Mouse (Mus musculus) midbrain, embryonic 11.5 days (tissue): ENCODE results near the gene Maz. TPM values are rescaled to one million over a fixed set of nuclear protein-coding genes. Genes with fewer than 3 reads are reported as not detected.

Source experiments
- ATAC-seq: fragments of 200-750 bp; cut with Nextera tagmentation; 2 replicates; pipeline ENCODE4 v1.8.0; 2017; ENCODE audit warnings: moderate TSS enrichment, moderate library complexity; ENCODE audit not compliant: low FRiP score
- DNase-seq: peaks from one replicate; pipeline ENCODE4 v3.0.0; 2015; ENCODE audit warnings: low spot score; ENCODE audit errors: missing footprints
- H3K27ac ChIP-seq: fragments of 300-500 bp; sonication (generic); 2 replicates; pipeline ENCODE4 v1.5.1; 2014; ENCODE audit warnings: low read depth, low read length
- H3K27me3 ChIP-seq: fragments of 300-500 bp; sonication (generic); 2 replicates; pipeline ENCODE4 v1.6.1; 2014; ENCODE audit warnings: mild to moderate bottlenecking, low read length, moderate library complexity, mixed read lengths; ENCODE audit not compliant: control insufficient read depth, insufficient read depth
- H3K36me3 ChIP-seq: fragments of 300-500 bp; sonication (generic); 2 replicates; pipeline ENCODE4 v1.6.1; 2014; ENCODE audit warnings: mild to moderate bottlenecking, low read length, moderate library complexity, mixed read lengths; ENCODE audit not compliant: control insufficient read depth, insufficient read depth
- H3K4me1 ChIP-seq: fragments of 300-500 bp; sonication (generic); 2 replicates; pipeline ENCODE4 v1.6.1; 2014; ENCODE audit warnings: low read length; ENCODE audit not compliant: control insufficient read depth, insufficient read depth
- H3K4me2 ChIP-seq: fragments of 300-500 bp; sonication (generic); 2 replicates; pipeline ENCODE4 v1.6.1; 2014; ENCODE audit warnings: mild to moderate bottlenecking, moderate library complexity
- H3K4me3 ChIP-seq: fragments of 300-500 bp; sonication (generic); 2 replicates; pipeline ENCODE4 v1.5.1; 2014; ENCODE audit warnings: low read depth, low read length
- H3K9ac ChIP-seq: fragments of 300-500 bp; sonication (generic); 2 replicates; pipeline ENCODE4 v1.6.1; 2014; ENCODE audit warnings: low read length
- H3K9me3 ChIP-seq: fragments of 300-500 bp; sonication (generic); 2 replicates; pipeline ENCODE4 v1.6.1; 2016; ENCODE audit warnings: low read length; ENCODE audit not compliant: control insufficient read depth
- WGBS: fragments of 180-500 bp; shearing (Covaris S2); extraction: QIAGEN DNeasy Blood & Tissue Kit; methylation state at CpG from one replicate; pipeline ENCODE4 v1.1.7; 2014; 5-methylcytosine and 5-hydroxymethylcytosine counted together
- polyA plus RNA-seq: library from polyadenylated mRNA; unstranded; fragments of >200 nt; fragmentation: Nextera tagmentation; extraction: Ambion mirVana; gene quantifications from 2 replicates; pipeline ENCODE4 v1.2.1, GENCODE M21; 2014

Maz gene
- polyA plus RNA-seq, 1 experiment from 2014 or later: 80.7 TPM

DNA sequence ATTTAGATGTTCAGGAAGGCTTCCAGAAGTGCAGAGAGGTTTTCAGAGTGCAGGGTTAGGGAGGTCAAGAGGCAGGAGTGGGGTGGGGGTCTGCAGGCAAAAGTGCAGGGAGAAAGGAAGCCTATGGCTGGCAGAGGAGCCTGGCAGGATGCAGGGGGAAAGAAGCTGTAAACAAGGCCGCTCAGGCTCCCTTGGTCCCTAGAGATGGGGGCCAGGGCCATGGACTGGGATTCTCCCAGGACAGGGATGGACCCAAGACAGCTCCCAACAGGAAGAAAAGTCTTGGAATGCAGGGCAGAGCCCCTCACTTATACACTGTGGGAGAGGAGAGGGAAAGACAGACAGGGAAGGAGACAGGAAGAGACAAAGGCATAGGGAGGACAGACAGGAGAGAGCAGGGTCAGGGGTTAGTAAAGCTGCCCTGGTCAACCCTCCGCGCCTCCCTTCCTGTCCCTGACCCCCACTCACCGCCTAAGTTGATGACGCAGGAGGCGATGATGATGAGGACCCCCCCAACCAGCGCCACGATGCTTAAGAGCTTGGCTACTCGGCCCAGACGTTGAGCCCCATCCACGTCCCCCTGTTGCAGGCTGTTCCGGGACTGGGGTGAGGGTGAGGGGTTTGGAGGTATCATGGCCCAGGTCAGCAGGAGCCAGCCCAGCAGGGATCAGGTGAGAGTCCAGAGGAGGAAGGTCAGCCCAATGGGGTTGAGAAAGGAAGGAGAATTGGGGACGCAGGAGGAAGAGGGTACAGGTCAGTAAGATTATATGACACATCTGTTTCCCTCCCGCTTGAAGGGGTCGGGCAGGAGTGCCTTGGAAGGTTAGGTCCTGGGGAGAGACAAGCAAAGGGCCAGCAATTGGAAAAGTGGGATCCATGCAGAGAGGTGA, 8.2 kb downstream of the Maz start:
- Histone ChIP-seq H3K27ac (no peak overlapping the region), H3K36me3 (peaks cover 13% of the 10 kb centered on the region), H3K4me2 (no peak overlapping the region), H3K4me3 (no peak overlapping the region), H3K4me1 (peaks cover 52% of the 10 kb centered on the region), H3K27me3 (no peaks in the 10 kb centered on the region), H3K9me3 (no peaks in the 10 kb centered on the region), H3K9ac (peak overlapping the region; percentile 29; the same call in 1 of the 2 replicates)
- DNase-seq (no peak), ATAC-seq (no peak)
- 83% methylated on average over 15 of the region's 15 CpGs for WGBS

DNA sequence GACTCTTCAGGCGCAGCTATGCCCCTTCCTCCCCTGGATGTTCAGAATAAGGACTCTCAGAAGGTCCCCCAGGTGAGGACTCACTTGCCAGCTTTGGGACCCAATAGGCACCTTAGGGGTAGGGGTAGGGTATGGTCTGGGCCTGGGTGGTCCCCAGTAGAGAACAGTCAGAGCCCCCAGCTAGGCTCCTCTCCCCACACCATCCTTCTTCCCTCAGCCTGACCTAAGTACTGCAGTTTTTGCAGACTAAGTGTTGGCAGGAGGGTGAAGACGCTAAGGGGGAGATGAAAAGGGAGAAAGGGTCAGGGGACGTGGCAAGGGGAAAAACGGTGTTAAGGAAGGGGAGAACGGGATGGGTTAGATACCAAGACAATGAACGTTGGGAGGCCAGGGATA, 8.9 kb downstream of the Maz start:
- Histone ChIP-seq H3K4me3 (no peak overlapping the region), H3K9me3 (no peaks in the 10 kb centered on the region), H3K4me1 (peaks cover 45% of the 10 kb centered on the region), H3K27ac (0 out of 2 replicates have a peak overlapping the region, but pooled peaks have one; percentile 36), H3K4me2 (no peak overlapping the region), H3K27me3 (no peaks in the 10 kb centered on the region), H3K36me3 (peaks cover 8% of the 10 kb centered on the region; the same call in 1 of the 2 replicates), H3K9ac (peak overlapping the region; percentile 29)
- WGBS: 77% methylated on average over 6 of the region's 6 CpGs
- ATAC-seq: no peak
- DNase-seq: no peak

DNA sequence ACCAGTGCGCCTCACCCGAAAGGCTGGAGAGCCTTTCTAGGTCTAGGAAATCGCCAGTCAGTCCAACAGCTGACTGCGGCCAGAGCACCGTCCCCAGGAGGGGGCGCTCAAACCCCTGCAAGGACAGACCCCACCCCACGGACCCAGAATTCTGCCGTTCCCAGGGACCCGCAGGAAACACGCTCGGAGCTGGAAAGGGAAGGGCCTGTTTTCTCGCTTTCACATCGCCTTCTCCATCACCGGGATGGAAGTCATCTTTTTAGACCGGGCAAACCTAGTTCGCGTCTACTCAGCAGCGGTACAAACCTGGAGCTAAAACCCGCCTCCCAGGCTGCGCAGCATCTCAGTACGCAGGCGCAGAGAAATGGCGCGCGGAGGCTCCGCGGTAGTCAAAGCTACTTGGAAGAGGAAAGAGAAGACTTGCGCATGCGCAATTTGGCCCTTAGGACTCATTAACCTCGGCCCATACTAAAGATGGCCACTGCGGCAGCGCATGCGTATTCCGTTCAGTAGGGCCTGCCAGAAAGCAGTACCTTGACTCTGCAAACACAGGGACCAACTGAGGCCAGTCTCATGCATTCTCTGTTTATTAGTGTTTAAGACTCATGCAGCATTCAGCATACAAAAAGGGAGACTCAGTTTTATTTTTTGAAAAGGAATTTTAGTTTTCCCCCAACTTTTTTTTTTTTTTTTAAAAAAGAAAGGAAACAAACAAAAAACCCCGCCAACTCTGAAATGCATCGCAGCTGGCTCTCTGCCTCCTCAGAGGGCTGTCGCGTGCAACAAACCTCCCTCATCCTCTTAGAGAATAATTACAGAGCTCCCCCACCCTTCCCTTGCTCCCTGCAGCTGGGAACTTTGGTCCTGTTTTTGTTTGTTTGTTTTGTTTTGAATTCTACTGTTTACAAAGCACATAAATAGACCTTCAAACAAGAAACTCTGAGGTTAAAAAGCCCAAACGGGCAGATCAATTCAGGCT, 9.6 kb downstream of the Maz start, which contains the start of gene Pagr1a:
Gene Pagr1a, minus strand, starts transcription at position 382 of the 979 bp plus-strand sequence.
- peak; percentile 100 for DNase-seq

DNA sequence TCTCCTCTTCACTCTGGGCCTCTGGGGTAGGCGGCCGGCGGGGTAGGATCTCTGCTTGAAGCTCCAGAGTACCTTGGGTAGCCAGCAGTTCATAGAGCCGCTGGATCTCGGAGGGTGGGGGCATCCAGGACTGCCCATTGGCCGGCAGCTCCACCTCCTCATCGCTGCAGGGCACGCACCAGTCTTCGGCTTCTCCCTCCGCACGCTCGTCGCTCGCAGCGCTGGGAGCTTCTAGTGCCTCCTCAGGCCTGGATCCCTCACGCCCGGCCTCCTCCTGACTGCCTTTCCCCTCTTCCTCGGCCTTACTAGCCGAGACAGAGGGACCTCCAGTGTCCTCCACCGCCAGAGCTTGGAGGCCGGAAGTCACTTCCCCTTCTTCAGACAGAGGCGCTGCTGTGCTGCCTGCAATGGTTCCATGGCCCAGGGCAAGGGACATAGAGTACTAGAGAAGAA, 10.3 kb downstream of the Maz start:
- peak; percentile 20 for ATAC-seq
- Histone ChIP-seq H3K36me3 (0 out of 2 replicates have a peak, but pooled peaks cover 4% of the 10 kb centered on the region), H3K4me2 (peak overlapping the region; percentile 94), H3K27me3 (no peaks in the 10 kb centered on the region), H3K4me1 (peaks cover 31% of the 10 kb centered on the region), H3K9ac (peak overlapping the region; percentile 85), H3K27ac (peak overlapping the region; percentile 93), H3K4me3 (peak overlapping the region; percentile 80), H3K9me3 (no peaks in the 10 kb centered on the region)
- no peak for DNase-seq
- 0% methylated on average over 22 of the region's 22 CpGs for WGBS

More for the DNA sequence above, 9.6 kb downstream of the Maz start, which contains the start of gene Pagr1a:
- Histone ChIP-seq H3K36me3 (peaks cover 4% of the 10 kb centered on the region; the same call in 1 of the 2 replicates), H3K4me1 (peaks cover 38% of the 10 kb centered on the region), H3K4me2 (peak within 1 kb of the TSS; percentile 94), H3K4me3 (peak within 1 kb of the TSS; percentile 80), H3K27me3 (no peaks in the 10 kb centered on the region), H3K9ac (peak within 1 kb of the TSS; percentile 85), H3K9me3 (no peaks in the 10 kb centered on the region), H3K27ac (peak within 1 kb of the TSS; percentile 93)
- 5% methylated on average over 39 of the region's 39 CpGs for WGBS
- peak; percentile 82 for ATAC-seq

DNA sequence TGATC, 10.6 kb downstream of the Maz start, which contains the start of gene Pagr1b:
Gene Pagr1b, minus strand, starts transcription at position 4 of the 5 bp plus-strand sequence.
- H3K9me3 ChIP-seq: no peaks in the 10 kb centered on the region
- H3K4me3 ChIP-seq: peak within 1 kb of the TSS; percentile 80
- H3K9ac ChIP-seq: peak within 1 kb of the TSS; percentile 85
- H3K27ac ChIP-seq: peak within 1 kb of the TSS; percentile 93
- 0 out of 2 replicates have a peak, but pooled peaks cover 4% of the 10 kb centered on the region for H3K36me3 ChIP-seq
- no peak for ATAC-seq
- peaks cover 29% of the 10 kb centered on the region for H3K4me1 ChIP-seq
- no peak for DNase-seq
- peak within 1 kb of the TSS; percentile 94 for H3K4me2 ChIP-seq
- no peaks in the 10 kb centered on the region for H3K27me3 ChIP-seq

DNA sequence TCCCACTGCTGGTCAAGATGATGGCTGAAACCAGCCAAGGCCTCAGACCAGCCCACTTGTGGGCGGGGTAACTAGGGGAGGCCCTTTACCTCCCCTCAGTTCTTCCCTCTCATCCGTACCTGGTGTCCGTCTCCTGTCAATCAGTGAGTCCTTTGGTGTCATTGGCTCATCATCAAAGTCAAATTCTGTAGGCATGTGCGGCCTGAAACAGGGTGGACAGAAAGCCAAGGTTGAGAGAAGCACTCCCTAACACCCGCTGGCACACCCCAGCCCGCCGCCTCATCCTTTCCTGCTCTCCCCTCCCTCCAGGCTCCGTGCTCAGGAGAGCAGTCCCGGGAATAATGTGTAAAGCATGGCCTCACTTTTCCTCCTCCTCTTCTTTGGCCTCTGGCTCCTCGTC, 10.8 kb downstream of the Maz start:
- peak overlapping the region; percentile 93 for H3K27ac ChIP-seq
- H3K4me2 ChIP-seq: peak overlapping the region; percentile 94
- peak; percentile 88 for DNase-seq
- peak overlapping the region; percentile 80 for H3K4me3 ChIP-seq
- 0 out of 2 replicates have a peak, but pooled peaks cover 4% of the 10 kb centered on the region for H3K36me3 ChIP-seq
- peaks cover 26% of the 10 kb centered on the region for H3K4me1 ChIP-seq
- H3K9me3 ChIP-seq: no peaks in the 10 kb centered on the region
- 1% methylated on average over 10 of the region's 10 CpGs for WGBS
- peak; percentile 30 for ATAC-seq
- no peaks in the 10 kb centered on the region for H3K27me3 ChIP-seq
- H3K9ac ChIP-seq: peak overlapping the region; percentile 85

DNA sequence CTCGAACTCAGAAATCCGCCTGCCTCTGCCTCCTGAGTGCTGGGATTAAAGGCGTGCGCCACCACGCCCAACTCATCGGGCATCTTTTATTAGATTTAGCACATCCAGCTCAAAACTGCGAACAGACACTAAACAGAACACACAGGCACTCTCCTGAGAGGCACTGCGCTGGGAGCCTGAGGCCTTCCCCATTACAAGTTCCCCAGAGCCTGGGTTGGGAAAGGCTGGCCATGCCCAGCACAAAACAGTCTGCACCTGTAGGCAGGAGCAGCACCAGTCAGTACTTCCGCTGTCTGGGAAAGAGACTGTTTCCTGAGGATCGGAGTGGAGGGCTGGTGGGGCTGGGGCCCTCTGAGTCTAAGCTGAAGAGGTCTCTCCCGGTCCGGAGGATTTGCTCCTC, 11.8 kb downstream of the Maz start:
- Histone ChIP-seq H3K9me3 (no peaks in the 10 kb centered on the region), H3K36me3 (0 out of 2 replicates have a peak, but pooled peaks cover 4% of the 10 kb centered on the region), H3K9ac (no peak overlapping the region), H3K4me2 (no peak overlapping the region), H3K4me3 (no peak overlapping the region), H3K27ac (no peak overlapping the region), H3K4me1 (peaks cover 16% of the 10 kb centered on the region), H3K27me3 (no peaks in the 10 kb centered on the region)
- DNase-seq (no peak), ATAC-seq (no peak)
- WGBS: 97% methylated on average over 12 of the region's 12 CpGs

DNA sequence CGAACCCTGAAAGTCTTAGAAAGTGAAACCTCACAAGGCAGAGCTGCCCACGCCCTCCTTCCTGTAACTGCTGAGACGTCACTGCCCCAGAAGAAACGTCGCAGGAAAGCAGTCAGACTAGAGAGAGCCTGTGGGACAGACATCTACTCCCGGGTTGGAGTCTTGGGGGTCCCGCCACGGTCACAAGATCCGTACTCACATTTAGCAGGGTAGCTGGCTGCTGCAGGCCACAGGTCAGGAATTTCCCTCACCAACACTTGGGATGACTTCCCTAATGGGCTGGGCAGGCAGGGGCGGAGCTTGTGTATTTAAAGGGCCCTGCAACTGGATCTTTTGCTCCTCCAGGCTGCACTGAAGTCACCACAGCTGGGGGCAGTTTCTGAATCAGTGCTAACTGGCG, 12.5 kb downstream of the Maz start, which contains the start of gene Mvp:
Gene Mvp, minus strand, starts transcription at position 302 of the 400 bp plus-strand sequence.
- no peak for DNase-seq
- 74% methylated on average over 11 of the region's 11 CpGs for WGBS
- H3K4me1 ChIP-seq: peaks cover 13% of the 10 kb centered on the region
- H3K9me3 ChIP-seq: no peaks in the 10 kb centered on the region
- no peak for ATAC-seq
- H3K27me3 ChIP-seq: no peaks in the 10 kb centered on the region
- H3K36me3 ChIP-seq: 0 out of 2 replicates have a peak, but pooled peaks cover 4% of the 10 kb centered on the region
- no peak within 1 kb of the TSS for H3K27ac ChIP-seq
- peak within 1 kb of the TSS; percentile 80 for H3K4me3 ChIP-seq
- peak within 1 kb of the TSS; percentile 94 for H3K4me2 ChIP-seq
- no peak within 1 kb of the TSS for H3K9ac ChIP-seq
